Comparison of ENCODE assay signal across 9 mouse cellular contexts in the genomic region with DNA sequence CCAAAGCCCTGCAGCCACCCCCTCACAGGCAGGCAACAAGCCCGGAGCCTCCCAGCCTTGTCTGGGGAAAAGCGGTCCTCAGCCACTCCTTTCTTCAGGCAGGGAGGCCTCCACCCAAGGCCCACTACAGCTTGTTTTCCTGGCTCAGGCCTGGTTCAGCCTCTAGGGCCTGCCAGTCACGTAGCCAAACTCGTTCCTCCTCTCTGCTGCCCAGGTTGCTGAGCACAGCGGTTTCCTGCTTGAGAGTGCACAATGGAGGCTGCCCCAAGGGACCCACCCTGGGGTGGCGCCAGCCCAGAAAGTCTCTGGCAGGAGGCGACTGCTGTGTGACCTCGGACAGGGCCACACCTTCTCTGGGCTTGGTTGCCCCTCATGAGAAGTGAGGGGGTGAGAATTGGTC. TPM values are rescaled to one million over a fixed set of nuclear protein-coding genes. Genes with fewer than 3 reads are reported as not detected.
DNase-seq lines count a peak whose midpoint lies in the region; TF ChIP-seq lines count a peak whose summit lies in the region.
"Had no signal": no experiment of that assay in that cellular context is flagged by ENCODE, and none has a peak within 500 bp of the region (broad histone marks: within the 10 kb centered on the region; RNA-seq: fewer than 3 reads in every experiment).

No protein-coding gene starts in this region.

- intact Hi-C loops in gastrocnemius, adult 2 months (cut with DNase I) = no loop called here
- intact Hi-C loops in gastrocnemius, postnatal 14 days (cut with DNase I; ENCODE audit: low total_unique reads) = loop anchor here (5.0 kb wide), 1 partner anchor 42 kb away; no protein-coding TSS in a partner anchor
- intact Hi-C loops in left cerebral cortex, postnatal 4 days (cut with DNase I) = no loop called here

- DNase-seq in gastrocnemius, adult 2 months = peak; percentile 61
- no peak for DNase-seq in gastrocnemius, postnatal 14 days
- peak; percentile 23 to 53 for DNase-seq in adrenal gland, postnatal 36 days
- peak; percentile 54 for DNase-seq in kidney, adult 9 months
- peak; percentile 57 to 71 for DNase-seq in lung, postnatal 4 days
- no peak for DNase-seq in frontal cortex, adult 2 months (ENCODE audit: extremely low spot score in 1 of 2, low spot score in 1 of 2)
- no peak for DNase-seq in cerebellum, adult 9-11 months
- no peak for DNase-seq in left cerebral cortex, postnatal 4 days

- peak overlapping the region; percentile 71 for H3K27ac ChIP-seq in gastrocnemius, adult 2 months

- TF ChIP-seq CTCF in gastrocnemius, adult 2 months (IDR thresholded peaks at IDR 0.05) = no peak

- H3K4me3 ChIP-seq in gastrocnemius, adult 2 months = no peak overlapping the region

RNA-seq across cellular contexts. Expression of gene Fam131c, which starts 14.2 kb away (rescaled TPM):
- total RNA-seq in gastrocnemius, adult 2 months (2021) = under 1 TPM in 1 of 2 experiments, not detected in 1; 0.20 TPM
- under 1 TPM in 1 of 2 experiments, not detected in 1; 0.25 TPM for total RNA-seq in gastrocnemius, postnatal 14 days (2021)
- 1 to 10 TPM; 1.8 to 2.7 TPM for total RNA-seq in adrenal gland, postnatal 36 days (2021)
- polyA plus RNA-seq in frontal cortex, adult 2 months (2012; rRNA removed) = 5.2 and 5.6 TPM in 2 replicates
- 10 to 100 TPM; 32.5 to 35.1 TPM for total RNA-seq in left cerebral cortex, postnatal 4 days (2021)

RNA-seq across cellular contexts. Expression of gene Clcnka, which starts 44.7 kb away (rescaled TPM):
- total RNA-seq in gastrocnemius, adult 2 months (2021) = not detected
- 1 to 10 TPM; 1.2 to 1.8 TPM for total RNA-seq in gastrocnemius, postnatal 14 days (2021)
- not detected for total RNA-seq in adrenal gland, postnatal 36 days (2021)
- 0.08 and 0.11 TPM in 2 replicates for polyA plus RNA-seq in frontal cortex, adult 2 months (2012; rRNA removed)
- total RNA-seq in left cerebral cortex, postnatal 4 days (2021) = under 1 TPM in 1 of 2 experiments, not detected in 1; 0.60 TPM
- total RNA-seq: left cerebral cortex, postnatal 36 days had no signal

RNA-seq across cellular contexts. Expression of gene Epha2, which starts 52.8 kb away (rescaled TPM):
- total RNA-seq in gastrocnemius, adult 2 months (2021) = 1 to 10 TPM; 1.8 to 2.6 TPM
- total RNA-seq in gastrocnemius, postnatal 14 days (2021) = 1 to 10 TPM; 2.9 to 3.7 TPM
- 10 to 100 TPM; 14.4 to 23.6 TPM for total RNA-seq in adrenal gland, postnatal 36 days (2021)
- 2.3 and 2.6 TPM in 2 replicates for polyA plus RNA-seq in frontal cortex, adult 2 months (2012; rRNA removed)
- 1 to 10 TPM; 1.6 TPM for total RNA-seq in left cerebral cortex, postnatal 4 days (2021)

Comparison
In these comparisons a context has a peak if more than half of its experiments do, and no peak if none do; other contexts are left out.
1. DNase-seq: peak in gastrocnemius, adult 2 months (single experiment), adrenal gland, postnatal 36 days (2 of 2), kidney, adult 9 months (single experiment) and lung, postnatal 4 days (2 of 2); none in gastrocnemius, postnatal 14 days (single experiment), frontal cortex, adult 2 months (0 of 2), cerebellum, adult 9-11 months (single experiment) and left cerebral cortex, postnatal 4 days (single experiment).
2. RNA of gene Fam131c, which starts 14.2 kb away (total RNA-seq): 32.5 to 35.1 TPM in left cerebral cortex, postnatal 4 days; 1.8 to 2.7 TPM in adrenal gland, postnatal 36 days, 0.25 TPM in gastrocnemius, postnatal 14 days and 0.20 TPM in gastrocnemius, adult 2 months; every median in the first group is over 4 times any median in the second.